Comparison of ENCODE assay signal across 8 mouse cellular contexts in the genomic region with DNA sequence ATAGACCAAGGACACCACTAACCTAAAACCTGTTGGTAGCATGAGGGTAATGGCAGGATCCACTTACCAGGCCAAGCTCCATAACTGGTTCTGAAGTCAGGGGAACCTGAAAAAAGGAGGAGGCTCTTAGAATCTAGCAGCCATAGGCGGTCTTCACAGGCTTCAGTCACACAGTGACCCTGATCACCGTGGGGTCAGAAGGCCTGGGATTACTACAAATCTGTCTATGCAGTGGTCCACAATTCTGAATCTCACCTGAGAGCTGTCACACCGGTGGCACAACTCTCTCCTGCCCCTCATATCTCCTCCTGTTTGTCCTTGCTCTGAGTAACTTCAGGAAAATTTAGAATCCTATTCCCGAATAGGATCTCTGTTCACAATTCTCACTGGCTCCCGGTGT. TPM values are rescaled to one million over a fixed set of nuclear protein-coding genes. Genes with fewer than 3 reads are reported as not detected.
DNase-seq lines count a peak whose midpoint lies in the region; ATAC-seq lines count a peak whose summit lies in the region.

No protein-coding gene starts in this region.

- H3K27me3 ChIP-seq in neural tube, embryonic 11.5 days (ENCODE audit: control insufficient read depth, insufficient read depth, low read length): no peaks in the 10 kb centered on the region
- no peaks in the 10 kb centered on the region for H3K27me3 ChIP-seq in neural tube, embryonic 14.5 days (ENCODE audit: control insufficient read depth, insufficient read depth, low read length)

- peak; percentile 16 for DNase-seq in cerebellum, adult 9-11 months
- DNase-seq in cerebellum, postnatal 4 days (ENCODE audit: low spot score in 2 of 2): no peak
- no peak for DNase-seq in neural tube, embryonic 11.5 days (ENCODE audit: low spot score)
- DNase-seq in neural tube, embryonic 10.5 days (ENCODE audit: extremely low spot score, low spot score): no peak
- peak; percentile 1 for DNase-seq in kidney, postnatal 14 days
- DNase-seq in ovary, postnatal 10 days (ENCODE audit: low spot score): no peak
- DNase-seq in layer of hippocampus, adult 9-11 months: no peak

- no peak for ATAC-seq in neural tube, embryonic 11.5 days (ENCODE audit: insufficient read depth, low FRiP score, low TSS enrichment)
- ATAC-seq in neural tube, embryonic 14.5 days (ENCODE audit: low read depth): peak; percentile 41

- peaks cover under 1% of the 10 kb centered on the region for H3K36me3 ChIP-seq in neural tube, embryonic 11.5 days (ENCODE audit: control insufficient read depth, insufficient read depth, low read length)
- H3K36me3 ChIP-seq in neural tube, embryonic 14.5 days (ENCODE audit: control insufficient read depth, insufficient read depth, low read length): peaks cover 6% of the 10 kb centered on the region; the same call in 1 of the 2 replicates

- peak overlapping the region; percentile 54 for H3K4me3 ChIP-seq in neural tube, embryonic 11.5 days (ENCODE audit: low read depth, low read length)
- peak overlapping the region; percentile 59 for H3K4me3 ChIP-seq in neural tube, embryonic 14.5 days (ENCODE audit: low read depth, low read length)

- peak overlapping the region; percentile 82 for H3K9ac ChIP-seq in neural tube, embryonic 11.5 days (ENCODE audit: low read length)
- H3K9ac ChIP-seq in neural tube, embryonic 14.5 days (replicated peaks; ENCODE audit: low read depth, low read length): peak overlapping the region; percentile 82

- no peaks in the 10 kb centered on the region for H3K9me3 ChIP-seq in neural tube, embryonic 11.5 days (ENCODE audit: control insufficient read depth, low read length)
- H3K9me3 ChIP-seq in neural tube, embryonic 14.5 days (ENCODE audit: control insufficient read depth, low read length): no peaks in the 10 kb centered on the region

- no peak overlapping the region for H3K27ac ChIP-seq in neural tube, embryonic 11.5 days (ENCODE audit: low read depth, low read length)
- H3K27ac ChIP-seq in neural tube, embryonic 14.5 days (ENCODE audit: low read depth, low read length): no peak overlapping the region

- no peaks in the 10 kb centered on the region for H3K4me1 ChIP-seq in neural tube, embryonic 11.5 days (ENCODE audit: control insufficient read depth, insufficient read depth, low read length)
- peaks cover 9% of the 10 kb centered on the region for H3K4me1 ChIP-seq in neural tube, embryonic 14.5 days (ENCODE audit: control insufficient read depth, insufficient read depth, low read length)

- H3K4me2 ChIP-seq in neural tube, embryonic 11.5 days (ENCODE audit: low read depth): peak overlapping the region; percentile 61
- peak overlapping the region; percentile 45 for H3K4me2 ChIP-seq in neural tube, embryonic 14.5 days (ENCODE audit: low read depth, low read length)

- WGBS in neural tube, embryonic 11.5 days: 68% methylated on average over 5 of the region's 5 CpGs
- WGBS in neural tube, embryonic 14.5 days: 64% methylated on average over 5 of the region's 5 CpGs

RNA-seq across cellular contexts. Expression of a gene that starts 0.8 kb away (rescaled TPM):
- 4.0 and 5.2 TPM in 2 replicates for polyA plus RNA-seq in neural tube, embryonic 11.5 days (2014; fragmentation: Nextera tagmentation; extraction: Ambion mirVana)
- 12.0 and 12.9 TPM in 2 replicates for polyA plus RNA-seq in neural tube, embryonic 14.5 days (2014; fragmentation: Nextera tagmentation; extraction: Ambion mirVana)

RNA-seq across cellular contexts. Expression of a gene that starts 52.7 kb away (rescaled TPM):
- polyA plus RNA-seq in neural tube, embryonic 11.5 days (2014; fragmentation: Nextera tagmentation; extraction: Ambion mirVana): not detected in 2 replicates
- polyA plus RNA-seq in neural tube, embryonic 14.5 days (2014; fragmentation: Nextera tagmentation; extraction: Ambion mirVana): not detected in 2 replicates

RNA-seq across cellular contexts. Expression of a gene that starts 56.4 kb away (rescaled TPM):
- 46.7 and 48.0 TPM in 2 replicates for polyA plus RNA-seq in neural tube, embryonic 11.5 days (2014; fragmentation: Nextera tagmentation; extraction: Ambion mirVana)
- polyA plus RNA-seq in neural tube, embryonic 14.5 days (2014; fragmentation: Nextera tagmentation; extraction: Ambion mirVana): 44.7 and 50.7 TPM in 2 replicates

Comparison
In these comparisons a context has a peak if more than half of its experiments do, and no peak if none do; other contexts are left out.
1. DNase-seq: peak in cerebellum, adult 9-11 months (single experiment) and kidney, postnatal 14 days (single experiment); none in cerebellum, postnatal 4 days (0 of 2), neural tube, embryonic 11.5 days (single experiment), neural tube, embryonic 10.5 days (single experiment), ovary, postnatal 10 days (single experiment) and layer of hippocampus, adult 9-11 months (single experiment).